Mouse (Mus musculus) kidney, embryonic 14.5 days (tissue): Measurements from ENCODE around the gene Zfp398. TPM values are rescaled to one million over a fixed set of nuclear protein-coding genes. Genes with fewer than 3 reads are reported as not detected.

Experiments
- ATAC-seq: fragments of 200-750 bp; cut with Nextera tagmentation; 2 replicates; pipeline ENCODE4 v1.8.0; 2017; ENCODE audit warnings: moderate number of reproducible peaks, mild to moderate bottlenecking, moderate TSS enrichment, moderate library complexity; ENCODE audit not compliant: low FRiP score, low TSS enrichment
- H3K27ac ChIP-seq: fragments of 300-500 bp; sonication (generic); 2 replicates; pipeline ENCODE4 v1.5.1; 2014; ENCODE audit warnings: low read depth, mild to moderate bottlenecking, low read length, moderate library complexity, mixed read lengths
- H3K27me3 ChIP-seq: fragments of 300-500 bp; sonication (generic); 2 replicates; pipeline ENCODE4 v1.6.1; 2014; ENCODE audit warnings: mild to moderate bottlenecking, low read length; ENCODE audit not compliant: control insufficient read depth, insufficient read depth
- H3K36me3 ChIP-seq: fragments of 300-500 bp; sonication (generic); 2 replicates; pipeline ENCODE4 v1.6.1; 2014; ENCODE audit warnings: low read length, mixed read lengths; ENCODE audit not compliant: control insufficient read depth, insufficient read depth
- H3K4me1 ChIP-seq: fragments of 300-500 bp; sonication (generic); 2 replicates; pipeline ENCODE4 v1.6.1; 2014; ENCODE audit warnings: low read length, mixed read lengths; ENCODE audit not compliant: control insufficient read depth, insufficient read depth
- H3K4me2 ChIP-seq: fragments of 300-500 bp; sonication (generic); replicated peaks from 2 replicates; pipeline ENCODE4 v1.6.1; 2014; ENCODE audit warnings: low read depth, mild to moderate bottlenecking, low read length
- H3K4me3 ChIP-seq: fragments of 300-500 bp; sonication (generic); 2 replicates; pipeline ENCODE4 v1.5.1; 2014; ENCODE audit warnings: mild to moderate bottlenecking, low read length
- H3K9ac ChIP-seq: fragments of 300-500 bp; sonication (generic); 2 replicates; pipeline ENCODE4 v1.6.1; 2014; ENCODE audit warnings: low read depth, mild to moderate bottlenecking, low read length, moderate library complexity
- H3K9me3 ChIP-seq: fragments of 300-500 bp; sonication (generic); 2 replicates; pipeline ENCODE4 v1.6.1; 2016; ENCODE audit warnings: low read length; ENCODE audit not compliant: control insufficient read depth
- WGBS: fragments of 180-500 bp; shearing (Covaris S2); extraction: QIAGEN DNeasy Blood & Tissue Kit; methylation state at CpG from one replicate; pipeline ENCODE4 v1.1.7; 2014; 5-methylcytosine and 5-hydroxymethylcytosine counted together
- microRNA counts: library from miRNA; unstranded; fragments of <30 nt; microRNA quantifications from one replicate; lab custom pipeline; 2017
- microRNA-seq: library from miRNA; unstranded; fragments of <30 nt; microRNA quantifications from one replicate; pipeline ENCODE4, GENCODE M21; 2016
- polyA plus RNA-seq: library from polyadenylated mRNA; unstranded; fragments of >200 nt; fragmentation: Nextera tagmentation; extraction: Ambion mirVana; gene quantifications from 2 replicates; pipeline ENCODE4 v1.2.1, GENCODE M21; 2014

Gene Zfp398
- polyA plus RNA-seq, 1 experiment from 2014 or later = 11.6 TPM

- peaks cover 6% of the 10 kb centered on the region for H3K4me1 ChIP-seq
- peak overlapping the region; percentile 98; the same call in 1 of the 2 replicates for H3K27ac ChIP-seq
- peak overlapping the region; percentile 82 for H3K4me3 ChIP-seq
- no peaks in the 10 kb centered on the region for H3K9me3 ChIP-seq
- no peaks in the 10 kb centered on the region for H3K27me3 ChIP-seq
- H3K9ac ChIP-seq = peak overlapping the region; percentile 88; the same call in 1 of the 2 replicates
- H3K36me3 ChIP-seq = no peaks in the 10 kb centered on the region
- 28% methylated on average over 11 of the region's 11 CpGs for WGBS
- peak overlapping the region; percentile 40 for H3K4me2 ChIP-seq
- peak; percentile 50 for ATAC-seq
These were observed 84.4 kb downstream of the Zfp398 start for GRCm38 (mm10) chr6:47919646-47920446.

- ATAC-seq = peak; percentile 93
- peak within 1 kb of the TSS; percentile 98 for H3K27ac ChIP-seq
- H3K36me3 ChIP-seq = no peaks in the 10 kb centered on the region; the same call in 1 of the 2 replicates
- H3K9ac ChIP-seq = peak within 1 kb of the TSS; percentile 88
- peak within 1 kb of the TSS; percentile 82 for H3K4me2 ChIP-seq
- no peaks in the 10 kb centered on the region for H3K27me3 ChIP-seq
- no peaks in the 10 kb centered on the region for H3K9me3 ChIP-seq
- under 1% methylated on average over 67 of the region's 67 CpGs for WGBS
- peak within 1 kb of the TSS; percentile 82 for H3K4me3 ChIP-seq
- peaks cover 6% of the 10 kb centered on the region for H3K4me1 ChIP-seq
These were observed 85.2 kb downstream of the Zfp398 start, which contains the start of gene Zfp212 for GRCm38 (mm10) chr6:47920447-47921340. Gene Zfp212, plus strand, starts transcription at chr6:47920476.

MicroRNAs within 50 kb of the gene (microRNA counts, 519-probe panel; counts per million panel counts)
- not detected for microRNA mmu-miR-704 (lab: Ali Mortazavi, UCI)

Small RNA genes lying within 50 kb of the gene (microRNA-seq; reads per million reads assigned to microRNA genes)
- gene Mir704 = not detected

Other genes starting within 250 kb of the Zfp398 start
- gene Ezh2, start 240.3 kb upstream of the Zfp398 start, polyA plus RNA-seq = 114 and 144 TPM in 2 replicates
- gene Pdia4, start 22.2 kb upstream of the Zfp398 start, polyA plus RNA-seq = 228 and 351 TPM in 2 replicates
- gene Zfp786, start 4.8 kb upstream of the Zfp398 start, polyA plus RNA-seq = 2.1 and 3.1 TPM in 2 replicates
- gene Zfp282, start 41.5 kb downstream of the Zfp398 start, polyA plus RNA-seq = 10.8 and 14.5 TPM in 2 replicates
- 11.6 and 15.3 TPM in 2 replicates for gene Zfp212, start 84.8 kb downstream of the Zfp398 start, polyA plus RNA-seq
- gene Zfp956, start 117.7 kb downstream of the Zfp398 start, polyA plus RNA-seq = 6.6 and 8.2 TPM in 2 replicates
- gene Zfp777, start 213.2 kb downstream of the Zfp398 start, polyA plus RNA-seq = 11.2 and 11.9 TPM in 2 replicates